Mouse (Mus musculus): Measurements from ENCODE around the gene Hsd17b7.

GRCm38 (mm10) chr1:170006516-170006915 lies 37.5 kb upstream of the Hsd17b7 start:
- TF ChIP-seq CTCF (IDR thresholded peaks at IDR 0.05; ENCODE audit: low read depth), result no peak
- TF ChIP-seq EP300 (IDR thresholded peaks at IDR 0.05; ENCODE audit: low read depth), result no peak

All from liver, postnatal 0 days (tissue).